Mouse (Mus musculus) liver, embryonic 11.5 days (tissue): ENCODE results near the gene Tax1bp3. TPM values are rescaled to one million over a fixed set of nuclear protein-coding genes. Genes with fewer than 3 reads are reported as not detected.

ENCODE experiments used
- ATAC-seq: fragments of 200-750 bp; cut with Nextera tagmentation; replicated peaks from 2 replicates; pipeline ENCODE4 v1.8.0; 2017; ENCODE audit warnings: moderate number of reproducible peaks, mild to moderate bottlenecking, moderate TSS enrichment, moderate library complexity; ENCODE audit not compliant: low FRiP score
- DNase-seq: peaks from one replicate; pipeline ENCODE4 v3.0.0-alpha.2; 2017; ENCODE audit warnings: low spot score
- H3K27ac ChIP-seq: fragments of 300-500 bp; sonication (generic); 2 replicates; pipeline ENCODE4 v1.5.1; 2014; ENCODE audit warnings: mild to moderate bottlenecking, low read depth, low read length, control low read depth
- H3K27me3 ChIP-seq: fragments of 300-500 bp; sonication (generic); replicated peaks from 2 replicates; pipeline ENCODE4 v1.6.1; 2014; ENCODE audit warnings: low read length, mixed read lengths; ENCODE audit not compliant: control insufficient read depth, insufficient read depth
- H3K36me3 ChIP-seq: fragments of 300-500 bp; sonication (generic); 2 replicates; pipeline ENCODE4 v1.6.1; 2014; ENCODE audit warnings: mild to moderate bottlenecking, low read length, moderate library complexity, mixed read lengths; ENCODE audit not compliant: control insufficient read depth, insufficient read depth
- H3K4me1 ChIP-seq: fragments of 300-500 bp; sonication (generic); replicated peaks from 2 replicates; pipeline ENCODE4 v1.6.1; 2014; ENCODE audit warnings: low read length, mixed read lengths; ENCODE audit not compliant: control insufficient read depth, insufficient read depth
- H3K4me2 ChIP-seq: fragments of 300-500 bp; sonication (generic); 2 replicates; pipeline ENCODE4 v1.6.1; 2014; ENCODE audit warnings: mild to moderate bottlenecking, control low read depth, moderate library complexity
- H3K4me3 ChIP-seq: fragments of 300-500 bp; sonication (generic); 2 replicates; pipeline ENCODE4 v1.5.1; 2014; ENCODE audit warnings: low read depth, low read length, control low read depth
- H3K9ac ChIP-seq: fragments of 300-500 bp; sonication (generic); 2 replicates; pipeline ENCODE4 v1.6.1; 2014; ENCODE audit warnings: low read depth, low read length, control low read depth
- H3K9me3 ChIP-seq: fragments of 300-500 bp; sonication (generic); 2 replicates; pipeline ENCODE4 v1.6.1; 2016; ENCODE audit warnings: low read length, inconsistent platforms, mixed read lengths; ENCODE audit not compliant: control insufficient read depth
- WGBS: fragments of 180-500 bp; shearing (Covaris S2); extraction: QIAGEN DNeasy Blood & Tissue Kit; methylation state at CpG from one replicate; pipeline ENCODE4 v1.1.7; 2014; 5-methylcytosine and 5-hydroxymethylcytosine counted together
- polyA plus RNA-seq: library from polyadenylated mRNA; unstranded; fragments of >200 nt; fragmentation: Nextera tagmentation; extraction: Ambion mirVana; gene quantifications from 2 replicates; pipeline ENCODE4 v1.2.1, GENCODE M21; 2014

Gene Tax1bp3
- polyA plus RNA-seq, 1 experiment from 2014 or later = 85.3 TPM

- 72% methylated on average over 5 of the region's 5 CpGs for WGBS
- H3K9me3 ChIP-seq = no peaks in the 10 kb centered on the region
- no peaks in the 10 kb centered on the region for H3K27me3 ChIP-seq
- DNase-seq = no peak
- no peak overlapping the region for H3K9ac ChIP-seq
- no peaks in the 10 kb centered on the region for H3K36me3 ChIP-seq
- H3K4me1 ChIP-seq = no peaks in the 10 kb centered on the region
- ATAC-seq = no peak
- no peak overlapping the region for H3K4me3 ChIP-seq
- no peak overlapping the region for H3K27ac ChIP-seq
- no peak overlapping the region for H3K4me2 ChIP-seq
Measured at GRCm38 (mm10) chr11:73228881-73229280, 52.0 kb downstream of the Tax1bp3 start.

GRCm38 (mm10) chr11:73230081-73230480 lies 53.2 kb downstream of the Tax1bp3 start:
- Histone ChIP-seq H3K4me1 (no peaks in the 10 kb centered on the region), H3K27ac (no peak overlapping the region), H3K27me3 (no peaks in the 10 kb centered on the region), H3K4me2 (no peak overlapping the region), H3K9ac (no peak overlapping the region), H3K36me3 (no peaks in the 10 kb centered on the region), H3K4me3 (no peak overlapping the region), H3K9me3 (no peaks in the 10 kb centered on the region)
- DNase-seq (no peak), ATAC-seq (no peak)
- 82% methylated on average over 5 of the region's 5 CpGs for WGBS

- Histone ChIP-seq H3K4me3 (no peak overlapping the region), H3K9me3 (no peaks in the 10 kb centered on the region), H3K9ac (no peak overlapping the region), H3K4me2 (no peak overlapping the region), H3K27ac (no peak overlapping the region), H3K4me1 (no peaks in the 10 kb centered on the region), H3K36me3 (no peaks in the 10 kb centered on the region), H3K27me3 (no peaks in the 10 kb centered on the region)
- DNase-seq (no peak), ATAC-seq (no peak)
- WGBS = 42% methylated on average over 2 of the region's 2 CpGs
Measured at GRCm38 (mm10) chr11:73232513-73232912, 55.6 kb downstream of the Tax1bp3 start.

Other genes with a start within 250 kb of the Tax1bp3 start
- gene Atp2a3, start 215.9 kb upstream of the Tax1bp3 start, polyA plus RNA-seq = 23.5 and 25.9 TPM in 2 replicates
- gene P2rx1, start 178.0 kb upstream of the Tax1bp3 start, polyA plus RNA-seq = 17.6 and 18.8 TPM in 2 replicates
- 2.6 and 3.0 TPM in 2 replicates for gene Camkk1, start 158.1 kb upstream of the Tax1bp3 start, polyA plus RNA-seq
- 11.1 and 11.8 TPM in 2 replicates for gene Ncbp3, start 129.3 kb upstream of the Tax1bp3 start, polyA plus RNA-seq
- 0.43 and 0.60 TPM in 2 replicates for gene Itgae, start 86.5 kb upstream of the Tax1bp3 start, polyA plus RNA-seq
- 24.2 and 25.1 TPM in 2 replicates for gene Haspin, start 38.8 kb upstream of the Tax1bp3 start, polyA plus RNA-seq
- gene P2rx5, start 16.7 kb upstream of the Tax1bp3 start, polyA plus RNA-seq = 0.62 and 0.68 TPM in 2 replicates
- 145 and 148 TPM in 2 replicates for gene Emc6, start within 50 bp of the Tax1bp3 start, polyA plus RNA-seq
- gene Ctns, start 22.0 kb downstream of the Tax1bp3 start, polyA plus RNA-seq = 11.7 and 12.3 TPM in 2 replicates
- gene Shpk, start 22.4 kb downstream of the Tax1bp3 start, polyA plus RNA-seq = 2.6 and 2.7 TPM in 2 replicates
- gene Trpv1, start 57.2 kb downstream of the Tax1bp3 start, polyA plus RNA-seq = not detected in 2 replicates
- 0.04 TPM in 1 of 2 replicates, not detected in the other for gene Trpv3, start 90.3 kb downstream of the Tax1bp3 start, polyA plus RNA-seq
- gene Aspa, start 152.5 kb downstream of the Tax1bp3 start, polyA plus RNA-seq = 0.82 and 2.1 TPM in 2 replicates
- gene Gm49340, start 152.7 kb downstream of the Tax1bp3 start, polyA plus RNA-seq = not detected in 2 replicates
- gene Spata22, start 152.7 kb downstream of the Tax1bp3 start, polyA plus RNA-seq = 0.32 TPM in 1 of 2 replicates, not detected in the other
- gene Olfr20, start 173.7 kb downstream of the Tax1bp3 start, polyA plus RNA-seq = 0.16 TPM in 1 of 2 replicates, not detected in the other
- gene Olfr376, start 194.2 kb downstream of the Tax1bp3 start, polyA plus RNA-seq = not detected in 2 replicates
- gene Olfr1, start 222.5 kb downstream of the Tax1bp3 start, polyA plus RNA-seq = not detected in 2 replicates